Mouse (Mus musculus) forebrain, embryonic 11.5 days (tissue): ENCODE results near the gene Actl6b. TPM values are rescaled to one million over a fixed set of nuclear protein-coding genes. Genes with fewer than 3 reads are reported as not detected.

Experiments
- ATAC-seq: fragments of 200-750 bp; cut with Nextera tagmentation; replicated peaks from 2 replicates; pipeline ENCODE4 v1.8.0; 2017; ENCODE audit warnings: moderate TSS enrichment; ENCODE audit not compliant: low FRiP score
- DNase-seq: peaks from one replicate; pipeline ENCODE4 v3.0.0-alpha.2; 2017; ENCODE audit warnings: low spot score
- H3K27ac ChIP-seq: fragments of 300-500 bp; sonication (generic); 2 replicates; pipeline ENCODE4 v1.5.1; 2014; ENCODE audit warnings: low read depth, low read length
- H3K27me3 ChIP-seq: fragments of 300-500 bp; sonication (generic); 2 replicates; pipeline ENCODE4 v1.6.1; 2014; ENCODE audit warnings: mild to moderate bottlenecking, low read length, mixed read lengths; ENCODE audit not compliant: control insufficient read depth, insufficient read depth
- H3K36me3 ChIP-seq: fragments of 300-500 bp; sonication (generic); 2 replicates; pipeline ENCODE4 v1.6.1; 2014; ENCODE audit warnings: mild to moderate bottlenecking, low read length, moderate library complexity, mixed read lengths; ENCODE audit not compliant: control insufficient read depth, insufficient read depth
- H3K4me1 ChIP-seq: fragments of 300-500 bp; sonication (generic); replicated peaks from 2 replicates; pipeline ENCODE4 v1.6.1; 2014; ENCODE audit warnings: low read length, mixed read lengths; ENCODE audit not compliant: control insufficient read depth, insufficient read depth
- H3K4me2 ChIP-seq: fragments of 300-500 bp; sonication (generic); 2 replicates; pipeline ENCODE4 v1.6.1; 2014; ENCODE audit warnings: low read depth, mild to moderate bottlenecking, low read length, moderate library complexity, mixed read lengths; ENCODE audit not compliant: severe bottlenecking
- H3K4me3 ChIP-seq: fragments of 300-500 bp; sonication (generic); 2 replicates; pipeline ENCODE4 v1.5.1; 2014; ENCODE audit warnings: low read depth, low read length
- H3K9ac ChIP-seq: fragments of 300-500 bp; sonication (generic); 2 replicates; pipeline ENCODE4 v1.6.1; 2014; ENCODE audit warnings: low read length
- H3K9me3 ChIP-seq: fragments of 300-500 bp; sonication (generic); 2 replicates; pipeline ENCODE4 v1.6.1; 2016; ENCODE audit warnings: low read length, mixed read lengths; ENCODE audit not compliant: control insufficient read depth
- WGBS: fragments of 180-500 bp; shearing (Covaris S2); extraction: QIAGEN DNeasy Blood & Tissue Kit; methylation state at CpG from one replicate; pipeline ENCODE4 v1.1.7; 2014; 5-methylcytosine and 5-hydroxymethylcytosine counted together
- polyA plus RNA-seq: library from polyadenylated mRNA; unstranded; fragments of >200 nt; fragmentation: Nextera tagmentation; extraction: Ambion mirVana; gene quantifications from 2 replicates; pipeline ENCODE4 v1.2.1, GENCODE M21; 2014

Actl6b gene
- polyA plus RNA-seq, 1 experiment from 2014 or later, result 20.5 TPM

DNA sequence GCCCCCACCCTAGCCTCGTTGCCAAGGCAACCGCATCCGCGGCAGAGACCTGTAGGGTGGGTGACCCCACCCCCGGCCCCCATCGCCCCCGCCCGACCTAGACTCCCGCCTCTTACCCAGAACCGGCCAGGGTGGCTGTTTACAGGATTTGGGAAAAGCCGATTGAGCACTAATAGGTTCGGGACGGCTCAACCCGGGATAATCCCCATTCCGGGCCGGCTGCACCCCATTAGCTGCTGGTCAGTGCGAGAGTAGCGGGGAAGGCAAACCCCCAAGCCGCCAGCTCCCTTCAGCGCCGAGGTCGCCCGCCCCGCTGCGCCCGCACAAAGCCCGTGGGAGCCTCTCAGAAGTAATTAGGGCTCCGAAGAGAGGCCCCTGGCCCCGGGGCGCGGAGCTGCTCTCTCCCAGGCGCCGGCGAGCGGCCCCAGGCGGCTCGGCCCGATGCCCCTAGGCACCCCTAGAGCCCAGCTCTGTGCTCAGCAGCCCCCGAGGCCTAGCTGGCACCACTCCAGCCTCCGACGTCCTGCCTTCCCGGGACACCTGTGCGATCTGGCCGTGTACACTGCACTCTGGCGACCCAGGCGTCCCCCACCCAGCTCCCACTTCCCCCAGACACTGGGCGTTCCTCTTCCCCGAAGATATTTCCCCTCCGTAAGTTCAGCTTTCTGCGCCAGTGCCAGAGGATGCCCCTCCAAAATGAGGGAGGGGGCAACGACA, 21.7 kb upstream of the Actl6b start:
- Histone ChIP-seq H3K36me3 (peaks cover 10% of the 10 kb centered on the region; the same call in 1 of the 2 replicates), H3K4me3 (peak overlapping the region; percentile 82), H3K4me1 (peaks cover 7% of the 10 kb centered on the region; the same call in 1 of the 2 replicates), H3K9me3 (no peaks in the 10 kb centered on the region), H3K9ac (peak overlapping the region; percentile 97), H3K27ac (peak overlapping the region; percentile 95), H3K27me3 (no peaks in the 10 kb centered on the region), H3K4me2 (peak overlapping the region; percentile 98)
- peak; percentile 93 for DNase-seq
- 1% methylated on average over 51 of the region's 51 CpGs for WGBS
- ATAC-seq, result peak; percentile 34

DNA sequence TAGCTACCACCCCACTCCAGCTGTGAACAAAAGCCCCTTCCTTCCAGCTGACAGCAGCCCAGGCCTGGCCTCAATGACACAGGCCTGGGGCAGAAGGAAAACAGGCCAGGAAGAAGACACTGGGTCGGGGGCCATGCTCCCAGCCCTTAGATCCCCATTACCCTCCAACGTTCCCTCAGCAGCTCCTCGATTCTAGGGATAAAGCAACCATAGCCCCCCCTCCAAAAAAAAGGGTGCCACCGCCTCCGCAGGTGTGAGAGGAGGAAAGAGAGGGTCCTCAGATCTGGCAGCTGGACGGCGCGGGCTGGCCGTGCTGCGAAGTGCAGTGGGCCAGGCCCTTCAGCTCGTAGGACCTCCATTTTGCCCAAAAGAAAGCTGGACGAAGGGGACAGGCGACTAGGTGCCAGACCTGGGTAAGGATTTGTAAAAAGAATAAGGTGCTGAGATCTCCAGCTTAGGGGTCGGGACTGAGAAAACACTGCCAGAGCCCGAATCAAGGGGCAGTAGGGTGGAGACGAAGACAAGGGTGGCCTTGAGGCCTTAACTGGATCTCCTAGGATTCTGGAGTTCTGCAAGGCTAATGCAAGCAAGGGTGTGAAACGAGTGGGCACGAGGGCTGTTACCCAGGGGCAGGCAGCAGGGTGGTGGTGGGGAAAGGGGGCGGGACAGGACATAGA, 21.0 kb upstream of the Actl6b start:
- H3K27ac ChIP-seq, result peak overlapping the region; percentile 95
- WGBS, result under 1% methylated on average over 19 of the region's 19 CpGs
- H3K36me3 ChIP-seq, result peaks cover 10% of the 10 kb centered on the region; the same call in 1 of the 2 replicates
- peak; percentile 67 for DNase-seq
- no peak for ATAC-seq
- H3K4me1 ChIP-seq, result 0 out of 2 replicates have a peak, but pooled peaks cover 7% of the 10 kb centered on the region
- peak overlapping the region; percentile 82 for H3K4me3 ChIP-seq
- no peaks in the 10 kb centered on the region for H3K9me3 ChIP-seq
- H3K4me2 ChIP-seq, result peak overlapping the region; percentile 98
- H3K27me3 ChIP-seq, result no peaks in the 10 kb centered on the region
- peak overlapping the region; percentile 97 for H3K9ac ChIP-seq

GRCm38 (mm10) chr5:137532808-137533116, 20.6 kb upstream of the Actl6b start:
- ATAC-seq (no peak; the same call in 1 of the 2 replicates), DNase-seq (no peak)
- peak overlapping the region; percentile 97 for H3K9ac ChIP-seq
- H3K36me3 ChIP-seq, result peaks cover 10% of the 10 kb centered on the region; the same call in 1 of the 2 replicates
- H3K4me2 ChIP-seq, result peak overlapping the region; percentile 98
- 1% methylated on average over 11 of the region's 12 CpGs for WGBS
- H3K4me3 ChIP-seq, result peak overlapping the region; percentile 82
- H3K9me3 ChIP-seq, result no peaks in the 10 kb centered on the region
- H3K27me3 ChIP-seq, result no peaks in the 10 kb centered on the region
- peak overlapping the region; percentile 95 for H3K27ac ChIP-seq
- 0 out of 2 replicates have a peak, but pooled peaks cover 7% of the 10 kb centered on the region for H3K4me1 ChIP-seq

- Histone ChIP-seq H3K27ac (peak within 1 kb of the TSS; percentile 95), H3K9me3 (no peaks in the 10 kb centered on the region), H3K9ac (peak within 1 kb of the TSS; percentile 97), H3K36me3 (peaks cover 8% of the 10 kb centered on the region; the same call in 1 of the 2 replicates), H3K4me2 (peak within 1 kb of the TSS; percentile 98), H3K4me3 (peak within 1 kb of the TSS; percentile 82), H3K27me3 (no peaks in the 10 kb centered on the region), H3K4me1 (0 out of 2 replicates have a peak, but pooled peaks cover 7% of the 10 kb centered on the region)
- under 1% methylated on average over 40 of the region's 40 CpGs for WGBS
- peak; percentile 99 for DNase-seq
- peak; percentile 70 for ATAC-seq
Observed at GRCm38 (mm10) chr5:137533117-137533827, 20.0 kb upstream of the Actl6b start, which contains the start of the genes Epo and Gnb2. Gene Epo, minus strand, starts transcription at chr5:137533242. Gene Gnb2, minus strand, starts transcription at chr5:137533510.

GRCm38 (mm10) chr5:137534762-137535161, 18.6 kb upstream of the Actl6b start:
- no peaks in the 10 kb centered on the region for H3K36me3 ChIP-seq
- H3K4me2 ChIP-seq, result no peak overlapping the region
- no peaks in the 10 kb centered on the region for H3K9me3 ChIP-seq
- no peak overlapping the region for H3K4me3 ChIP-seq
- no peaks in the 10 kb centered on the region for H3K27me3 ChIP-seq
- H3K27ac ChIP-seq, result no peak overlapping the region
- no peak overlapping the region for H3K9ac ChIP-seq
- DNase-seq, result peak; percentile 40
- H3K4me1 ChIP-seq, result 0 out of 2 replicates have a peak, but pooled peaks cover 7% of the 10 kb centered on the region
- ATAC-seq, result no peak
- 96% methylated on average over 3 of the region's 3 CpGs for WGBS

GRCm38 (mm10) chr5:137535318-137535717, 18.0 kb upstream of the Actl6b start:
- no peak overlapping the region for H3K9ac ChIP-seq
- H3K36me3 ChIP-seq, result no peaks in the 10 kb centered on the region
- DNase-seq (no peak), ATAC-seq (no peak)
- H3K4me3 ChIP-seq, result no peak overlapping the region
- H3K9me3 ChIP-seq, result no peaks in the 10 kb centered on the region
- no peaks in the 10 kb centered on the region for H3K27me3 ChIP-seq
- no peak overlapping the region for H3K27ac ChIP-seq
- H3K4me1 ChIP-seq, result 0 out of 2 replicates have a peak, but pooled peaks cover 4% of the 10 kb centered on the region
- WGBS, result 87% methylated on average over 9 of the region's 9 CpGs
- no peak overlapping the region for H3K4me2 ChIP-seq

GRCm38 (mm10) chr5:137537461-137537860, 15.9 kb upstream of the Actl6b start:
- H3K36me3 ChIP-seq, result no peaks in the 10 kb centered on the region
- H3K27me3 ChIP-seq, result no peaks in the 10 kb centered on the region
- ATAC-seq (no peak), DNase-seq (peak; percentile 47)
- H3K4me3 ChIP-seq, result no peak overlapping the region
- H3K4me2 ChIP-seq, result no peak overlapping the region
- 63% methylated on average over 4 of the region's 4 CpGs for WGBS
- no peak overlapping the region for H3K9ac ChIP-seq
- no peaks in the 10 kb centered on the region for H3K9me3 ChIP-seq
- no peak overlapping the region for H3K27ac ChIP-seq
- no peaks in the 10 kb centered on the region for H3K4me1 ChIP-seq

DNA sequence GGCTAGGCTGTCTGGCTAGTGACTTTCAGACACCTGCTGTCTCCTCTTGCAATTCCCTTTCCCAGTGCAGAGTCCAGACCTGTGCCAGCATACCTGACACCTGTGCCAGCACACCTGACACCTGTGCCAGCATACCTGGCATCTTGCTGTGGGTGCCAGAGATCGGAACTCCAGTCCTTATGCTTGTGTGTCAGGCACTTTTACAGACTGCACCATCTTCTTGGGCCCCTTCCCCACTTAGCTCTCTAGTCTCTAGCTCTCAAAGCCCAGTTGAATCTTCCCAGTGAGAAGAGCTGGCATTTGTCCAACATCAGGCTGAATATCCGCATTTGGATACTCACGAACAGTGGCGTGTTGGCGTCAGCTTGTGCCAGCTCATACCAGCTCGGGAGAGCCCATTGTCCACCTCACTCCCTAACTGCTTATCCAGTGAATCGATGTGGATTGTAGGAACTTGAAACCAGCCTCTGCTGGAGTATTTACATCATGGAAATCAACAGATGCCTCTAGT, 14.0 kb upstream of the Actl6b start:
- ATAC-seq, result no peak
- DNase-seq, result peak; percentile 39

More for the DNA sequence above, 14.0 kb upstream of the Actl6b start:
- Histone ChIP-seq H3K4me1 (no peaks in the 10 kb centered on the region), H3K4me2 (no peak overlapping the region), H3K36me3 (no peaks in the 10 kb centered on the region), H3K9ac (no peak overlapping the region), H3K27ac (no peak overlapping the region), H3K27me3 (no peaks in the 10 kb centered on the region), H3K4me3 (no peak overlapping the region), H3K9me3 (no peaks in the 10 kb centered on the region)
- WGBS, result 78% methylated on average over 7 of the region's 7 CpGs
